Mouse (Mus musculus): ENCODE data around the gene Syngr1.

Syngr1 gene

GRCm38 (mm10) chr15:80146153-80146552 lies 55.0 kb downstream of the Syngr1 start:
- no peak for DNase-seq (ENCODE audit: low read depth)

DNA sequence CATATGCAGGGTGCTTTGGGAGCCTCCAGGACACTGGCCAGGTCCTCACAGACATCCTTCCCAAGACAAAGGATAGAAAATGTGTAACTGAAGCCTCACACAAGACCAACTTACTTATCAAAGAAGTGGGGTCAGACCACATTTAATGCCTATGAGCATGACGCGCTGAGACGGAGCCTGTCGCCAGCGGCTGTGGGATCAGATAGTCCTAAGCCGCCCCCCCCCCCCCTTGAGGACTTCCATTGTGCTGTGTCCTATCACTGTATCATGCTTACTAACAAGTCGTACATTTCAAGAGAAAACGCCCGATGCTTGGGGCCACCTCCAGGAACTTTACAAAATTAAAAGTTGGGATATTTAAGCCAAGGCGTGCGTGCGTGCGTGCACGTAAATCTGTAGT lies 56.0 kb downstream of the Syngr1 start:
- DNase-seq (ENCODE audit: low read depth): no peak

DNA sequence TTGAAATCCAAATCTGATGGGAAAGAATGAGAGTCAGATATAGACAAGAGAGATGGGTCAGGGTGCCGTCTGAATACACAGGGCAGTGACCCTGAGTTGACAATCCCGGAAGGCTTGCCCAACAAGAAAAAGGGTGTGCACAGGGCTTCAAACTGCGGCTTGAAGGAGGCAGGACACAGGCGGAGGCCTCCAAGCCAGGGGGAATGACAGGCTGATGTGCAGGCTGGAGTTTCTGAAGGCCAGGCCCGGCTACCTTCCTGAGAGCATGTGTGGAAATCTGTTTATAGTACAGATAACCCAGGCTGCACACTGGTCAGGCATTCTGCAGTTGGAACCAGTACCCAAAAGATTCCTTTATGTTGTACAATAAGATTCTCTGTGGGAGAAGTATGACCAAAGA lies 56.4 kb downstream of the Syngr1 start:
- DNase-seq (ENCODE audit: low read depth): no peak

DNA sequence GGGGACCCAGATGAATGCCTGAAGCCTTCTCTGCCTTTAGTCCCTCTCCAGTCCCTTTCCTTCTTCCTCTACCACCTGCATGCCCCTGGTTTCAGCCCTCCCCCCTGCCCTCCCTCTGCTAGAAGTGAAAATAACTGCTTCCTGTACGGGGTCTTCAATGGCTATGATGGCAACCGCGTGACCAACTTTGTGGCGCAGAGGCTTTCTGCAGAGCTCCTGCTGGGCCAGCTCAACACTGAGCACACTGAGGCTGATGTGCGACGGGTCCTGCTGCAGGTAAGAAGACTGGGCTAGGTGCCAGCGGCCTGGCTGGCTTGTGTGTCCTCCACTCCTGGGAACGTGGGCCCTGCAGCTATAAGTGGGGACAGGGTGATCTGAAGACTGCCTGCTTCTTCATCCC lies 57.4 kb downstream of the Syngr1 start:
- no peak for DNase-seq (ENCODE audit: low read depth)

- no peak for DNase-seq (ENCODE audit: low read depth)
Observed at GRCm38 (mm10) chr15:80149517-80149916, 58.4 kb downstream of the Syngr1 start.

DNA sequence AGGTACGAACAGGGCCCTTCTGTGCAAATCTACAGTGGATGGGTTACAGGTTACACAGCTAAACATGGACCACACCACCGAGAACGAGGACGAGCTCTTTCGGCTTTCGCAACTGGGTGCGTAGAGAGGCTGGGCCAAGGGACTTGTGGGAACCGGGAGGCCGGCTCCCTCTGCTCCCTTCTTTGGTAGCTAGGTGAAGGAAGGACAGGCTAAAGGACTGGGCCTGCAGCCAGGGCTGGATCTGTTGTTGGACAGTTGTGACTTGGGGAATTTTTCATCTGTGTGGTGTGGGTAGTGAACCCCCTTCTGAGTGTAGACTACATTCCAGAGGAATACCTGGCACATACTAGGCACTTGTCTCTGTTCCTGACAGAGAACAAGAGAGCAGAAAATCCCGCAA lies 61.5 kb downstream of the Syngr1 start:
- DNase-seq (ENCODE audit: low read depth): no peak

DNA sequence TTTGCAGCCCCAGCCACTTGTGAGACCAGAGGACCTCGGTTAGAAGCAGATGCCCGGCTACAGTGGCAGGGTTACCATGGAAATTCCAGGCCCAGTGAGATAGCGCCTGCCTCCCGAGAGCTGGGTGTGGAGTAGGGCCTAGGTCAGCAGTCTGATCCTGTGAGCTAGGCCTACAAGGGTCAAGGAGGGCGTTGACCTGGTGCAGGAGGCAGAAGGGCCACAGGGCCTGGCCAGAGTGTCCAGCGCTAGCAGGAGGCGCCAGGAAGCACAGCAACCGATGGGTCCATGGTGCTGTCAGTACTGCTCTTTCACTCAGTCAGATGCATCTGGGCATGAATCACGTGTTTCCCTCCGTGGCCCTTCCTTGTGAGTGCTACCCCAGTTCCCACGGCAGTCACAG lies 62.6 kb downstream of the Syngr1 start:
- no peak for DNase-seq (ENCODE audit: low read depth)

GRCm38 (mm10) chr15:80155707-80156106 lies 64.6 kb downstream of the Syngr1 start:
- DNase-seq (ENCODE audit: low read depth): no peak

GRCm38 (mm10) chr15:80157197-80157943 lies 66.2 kb downstream of the Syngr1 start:
- DNase-seq (ENCODE audit: low read depth): no peak

DNA sequence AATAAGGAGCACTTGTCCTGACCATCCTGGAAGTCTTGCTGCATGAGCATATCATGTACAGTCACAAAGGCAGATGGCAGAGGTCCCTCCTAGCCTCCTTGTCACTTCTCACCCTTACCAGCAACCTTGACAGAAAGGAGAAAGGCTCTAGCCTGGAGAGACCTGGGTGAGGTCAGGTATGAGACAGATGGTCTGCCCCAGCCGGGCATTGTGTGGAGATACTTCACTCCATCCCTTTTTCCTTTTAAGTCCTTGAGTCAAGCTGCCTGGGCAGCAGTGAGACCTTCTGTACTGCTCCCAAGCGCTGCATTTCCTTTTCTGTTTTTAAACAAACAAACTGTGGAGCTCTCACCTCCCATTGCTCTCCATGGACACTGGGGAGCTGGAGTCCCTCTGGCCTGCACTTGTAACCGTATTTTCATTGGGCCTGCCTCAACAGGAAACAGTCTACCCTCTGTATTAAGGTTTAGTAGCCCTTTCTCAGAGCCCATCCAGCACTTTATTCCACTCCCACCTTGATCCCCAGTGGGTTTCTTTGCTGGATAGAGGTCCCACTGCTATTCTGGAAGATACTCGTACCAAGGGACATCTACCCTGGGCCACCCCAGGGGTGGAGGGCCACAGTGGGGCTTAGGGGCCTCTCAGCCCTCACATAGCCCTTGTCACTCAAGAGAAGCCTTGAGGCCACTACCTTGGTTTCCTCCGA lies 67.0 kb downstream of the Syngr1 start:
- DNase-seq (ENCODE audit: low read depth): no peak

DNA sequence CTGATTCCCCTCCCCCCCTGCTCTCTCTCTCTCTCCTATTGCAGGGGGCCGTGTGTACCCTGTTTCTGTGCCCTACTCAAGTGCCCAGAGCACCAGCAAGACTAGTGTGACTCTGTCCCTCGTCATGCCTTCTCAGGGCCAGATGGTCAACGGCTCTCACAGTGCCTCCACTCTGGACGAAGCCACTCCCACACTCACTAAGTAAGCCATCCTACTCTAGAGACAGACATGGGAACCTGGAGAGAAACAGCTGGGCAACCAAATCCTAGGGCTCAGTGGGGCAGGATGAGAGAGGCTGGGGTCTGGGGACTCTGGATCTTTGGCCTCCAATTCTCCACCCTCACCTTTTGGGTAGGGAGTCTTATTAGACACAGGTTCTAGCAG lies 67.6 kb downstream of the Syngr1 start:
- DNase-seq (ENCODE audit: low read depth): no peak

GRCm38 (mm10) chr15:80159286-80159901 lies 68.3 kb downstream of the Syngr1 start:
- no peak for DNase-seq (ENCODE audit: low read depth)

DNA sequence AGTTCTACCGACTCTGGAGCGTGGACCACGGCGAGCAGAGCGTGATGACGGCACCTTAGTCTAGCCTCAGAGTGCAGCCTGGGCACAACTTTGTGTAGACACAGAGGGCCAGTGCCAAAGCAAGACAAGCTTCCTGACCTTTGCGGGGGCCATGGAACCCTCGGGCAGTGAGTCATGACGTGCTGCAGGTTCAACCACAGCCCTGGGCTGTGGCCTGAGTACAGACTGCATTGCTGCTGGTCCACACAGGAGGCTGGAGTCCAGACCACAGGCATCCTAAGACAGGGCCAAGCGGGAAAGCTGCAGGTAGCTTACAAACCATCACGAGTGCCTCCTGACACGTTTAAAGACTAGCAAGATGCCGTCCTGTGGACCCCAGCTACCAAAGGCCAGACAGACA lies 69.1 kb downstream of the Syngr1 start:
- no peak for DNase-seq (ENCODE audit: low read depth)

GRCm38 (mm10) chr15:80160726-80161125 lies 69.6 kb downstream of the Syngr1 start:
- DNase-seq (ENCODE audit: low read depth): no peak

DNA sequence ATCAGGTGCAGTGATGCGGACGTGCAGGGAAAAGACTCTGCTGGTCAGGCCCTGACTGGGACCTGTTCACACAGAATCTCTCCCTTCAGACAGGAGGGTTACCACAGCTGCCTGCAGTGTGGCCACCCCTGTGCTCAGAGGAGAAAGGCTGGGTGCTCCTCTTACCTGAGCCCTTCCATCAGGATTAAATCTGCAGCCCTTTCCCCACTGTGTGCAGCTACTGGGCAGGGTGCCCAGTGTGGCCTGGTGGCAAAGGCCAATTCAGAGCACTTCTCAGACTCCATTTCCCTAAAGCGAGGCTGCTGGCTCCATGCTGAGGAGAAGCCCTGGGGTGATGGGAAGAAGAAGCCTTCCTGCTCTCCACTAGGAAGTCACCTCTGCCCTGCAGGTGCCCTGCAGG lies 70.1 kb downstream of the Syngr1 start:
- no peak for DNase-seq (ENCODE audit: low read depth)

DNA sequence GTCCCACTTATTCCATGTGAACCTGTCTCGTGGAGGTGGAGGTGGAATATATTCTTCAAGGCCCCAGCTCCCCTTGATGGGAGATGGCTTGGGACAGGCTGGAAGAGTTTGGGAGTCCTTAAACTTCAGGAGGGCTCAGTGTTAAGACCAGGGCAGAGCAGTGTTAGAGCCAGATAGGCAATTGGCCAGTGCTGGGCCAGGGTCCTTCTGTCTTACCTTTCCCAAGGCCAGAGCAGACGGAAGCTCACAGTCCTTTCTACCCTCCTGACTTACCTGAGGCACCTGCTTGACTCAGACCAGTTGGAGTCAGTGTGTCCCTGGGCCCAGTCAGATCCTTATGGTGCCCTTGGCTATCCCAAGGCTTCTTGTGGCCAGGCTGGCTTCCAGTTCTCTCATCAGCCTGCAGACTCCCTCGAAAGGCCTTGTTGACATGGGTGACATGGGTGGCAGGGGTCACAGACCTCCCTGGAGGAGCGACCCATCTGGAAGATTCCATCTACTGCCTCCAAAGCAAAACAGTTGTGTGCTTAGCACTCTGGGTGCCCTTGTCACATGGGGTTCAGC lies 71.3 kb downstream of the Syngr1 start:
- DNase-seq (ENCODE audit: low read depth): no peak

GRCm38 (mm10) chr15:80163274-80163673 lies 72.1 kb downstream of the Syngr1 start:
- DNase-seq (ENCODE audit: low read depth): no peak

DNA sequence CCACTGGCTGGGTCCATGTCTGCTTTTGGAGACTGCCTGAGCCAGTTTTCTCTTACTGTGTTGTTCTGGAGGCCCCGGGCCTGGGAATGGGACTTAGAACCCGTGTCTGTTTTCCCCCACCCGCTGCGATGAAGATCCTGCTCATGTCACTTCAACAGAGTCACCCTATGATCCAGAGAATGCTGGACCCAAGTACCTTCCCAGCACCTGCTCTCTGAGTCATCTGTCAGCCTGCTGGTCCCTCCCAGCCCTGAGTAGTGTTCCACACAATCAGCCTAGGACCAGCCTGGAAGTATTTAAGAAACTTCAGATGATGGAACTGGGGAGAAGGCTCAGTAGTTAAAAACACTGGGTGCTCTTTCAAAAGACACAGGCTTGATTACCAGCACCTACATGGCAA lies 72.6 kb downstream of the Syngr1 start:
- DNase-seq (ENCODE audit: low read depth): no peak

- DNase-seq (ENCODE audit: low read depth): no peak
Observed at GRCm38 (mm10) chr15:80165396-80165795, 74.3 kb downstream of the Syngr1 start.

Data from c-Kit-positive CD71-positive TER-119-negative erythroid progenitor cells, embryonic 14.5 days (primary cell).